ENCODE assay signal across 23 mouse cellular contexts in genomic region chr11:48551201-48551600, GRCm38 (mm10).
DNase-seq lines count a peak whose midpoint lies in the region; ATAC-seq and TF ChIP-seq lines count a peak whose summit lies in the region.
"Had no signal": no experiment of that assay in that cellular context is flagged by ENCODE, and none has a peak within 500 bp of the region (broad histone marks: within the 10 kb centered on the region; RNA-seq: fewer than 3 reads in every experiment).

No protein-coding gene starts in this region.

- no peak overlapping the region for H3K27ac ChIP-seq in forebrain, postnatal 0 days (ENCODE audit: low read depth, low read length)
- H3K27ac ChIP-seq in forebrain, embryonic 13.5 days, result no peak overlapping the region
- no peak overlapping the region for H3K27ac ChIP-seq in midbrain, embryonic 10.5 days (replicated peaks)
- no peak overlapping the region for H3K27ac ChIP-seq in kidney, adult 2 months (ENCODE audit: insufficient read depth, low read depth, low read length)
- H3K27ac ChIP-seq: forebrain, embryonic 10.5 days; hindbrain, embryonic 12.5 days; neural tube, embryonic 15.5 days had no signal

- intact Hi-C loops in left cerebral cortex, postnatal 25 days (cut with DNase I), result no loop called here

- peak; percentile 4 for DNase-seq in forebrain, postnatal 0 days
- peak; percentile 14 to 47 for DNase-seq in right cerebral cortex, adult 2 months (ENCODE audit: low spot score in 2 of 2)
- no peak for DNase-seq in right cerebral cortex, postnatal 4 days
- peak; percentile 26 to 81 for DNase-seq in left cerebral cortex, postnatal 25 days (ENCODE audit: low spot score in 2 of 2)
- DNase-seq in midbrain, embryonic 10.5 days (ENCODE audit: low spot score), result no peak
- no peak for DNase-seq in kidney, adult 2 months
- DNase-seq: adrenal gland, postnatal 14 days; cerebellum, adult 18-20 months; cerebellum, postnatal 36 days; heart, postnatal 14 days; kidney, adult 18-20 months; kidney, postnatal 14 days; lung, adult 18-20 months; lung, postnatal 14 days; midbrain, embryonic 14.5 days; thymus, postnatal 14 days had no signal

- no peaks in the 10 kb centered on the region for H3K9me3 ChIP-seq in forebrain, postnatal 0 days (ENCODE audit: low read length)
- H3K9me3 ChIP-seq in forebrain, embryonic 13.5 days (replicated peaks), result no peaks in the 10 kb centered on the region
- no peaks in the 10 kb centered on the region for H3K9me3 ChIP-seq in midbrain, embryonic 10.5 days (replicated peaks)
- H3K9me3 ChIP-seq: forebrain, embryonic 10.5 days; heart, embryonic 12.5 days; hindbrain, embryonic 12.5 days; neural tube, embryonic 15.5 days had no signal

- H3K9ac ChIP-seq in forebrain, postnatal 0 days, result no peak overlapping the region
- H3K9ac ChIP-seq in forebrain, embryonic 13.5 days, result no peak overlapping the region
- H3K9ac ChIP-seq: heart, embryonic 12.5 days; hindbrain, embryonic 12.5 days; neural tube, embryonic 15.5 days had no signal

- no peaks in the 10 kb centered on the region for H3K4me1 ChIP-seq in forebrain, postnatal 0 days (ENCODE audit: insufficient read depth)
- no peaks in the 10 kb centered on the region for H3K4me1 ChIP-seq in forebrain, embryonic 13.5 days
- H3K4me1 ChIP-seq in midbrain, embryonic 10.5 days, result no peaks in the 10 kb centered on the region
- H3K4me1 ChIP-seq in kidney, adult 2 months (ENCODE audit: control insufficient read depth, insufficient read depth, low read length), result no peaks in the 10 kb centered on the region
- H3K4me1 ChIP-seq: forebrain, embryonic 10.5 days; heart, embryonic 12.5 days; hindbrain, embryonic 12.5 days; neural tube, embryonic 15.5 days had no signal

- TF ChIP-seq POLR2A in kidney, adult 2 months (IDR thresholded peaks at IDR 0.05; ENCODE audit: low read depth, low read length), result no peak

- ATAC-seq in forebrain, postnatal 0 days, result peak; percentile 61
- ATAC-seq in forebrain, embryonic 13.5 days, result no peak
- ATAC-seq in monocyte, adult 5-6 weeks (replicated peaks; ENCODE audit: insufficient number of reproducible peaks, low FRiP score, low TSS enrichment, poor library complexity, severe bottlenecking), result no peak

- WGBS in forebrain, postnatal 0 days, result 76% methylated on average over 2 of the region's 2 CpGs
- WGBS in forebrain, embryonic 13.5 days, result 91% methylated on average over 2 of the region's 2 CpGs
- 81% methylated on average over 2 of the region's 2 CpGs for WGBS in midbrain, embryonic 10.5 days
- WGBS in kidney, adult 2 months, result 83% methylated on average over 2 of the region's 2 CpGs

- no peak overlapping the region for H3K4me2 ChIP-seq in forebrain, postnatal 0 days (ENCODE audit: low read depth)
- no peak overlapping the region for H3K4me2 ChIP-seq in forebrain, embryonic 13.5 days
- H3K4me2 ChIP-seq: heart, embryonic 12.5 days; hindbrain, embryonic 12.5 days; neural tube, embryonic 15.5 days had no signal

- no peak for TF ChIP-seq CTCF in forebrain, postnatal 0 days (IDR thresholded peaks at IDR 0.05; ENCODE audit: low read depth)
- TF ChIP-seq CTCF in kidney, adult 2 months (conservative IDR thresholded peaks at IDR 0.05; ENCODE audit: insufficient read depth, insufficient read length, low read depth, low read length), result no peak

- H3K4me3 ChIP-seq in forebrain, postnatal 0 days (ENCODE audit: low read depth, low read length), result no peak overlapping the region
- H3K4me3 ChIP-seq in forebrain, embryonic 13.5 days, result no peak overlapping the region
- H3K4me3 ChIP-seq in midbrain, embryonic 10.5 days, result no peak overlapping the region
- no peak overlapping the region for H3K4me3 ChIP-seq in kidney, adult 2 months (ENCODE audit: insufficient read depth, low read depth, low read length)
- H3K4me3 ChIP-seq: forebrain, embryonic 10.5 days; heart, embryonic 12.5 days; hindbrain, embryonic 12.5 days; myocyte; neural tube, embryonic 15.5 days had no signal

- H3K27me3 ChIP-seq in forebrain, postnatal 0 days (ENCODE audit: insufficient read depth, low read length), result no peaks in the 10 kb centered on the region
- H3K27me3 ChIP-seq in forebrain, embryonic 13.5 days, result no peaks in the 10 kb centered on the region
- no peaks in the 10 kb centered on the region for H3K27me3 ChIP-seq in midbrain, embryonic 10.5 days (ENCODE audit: low read depth, poor library complexity, severe bottlenecking)
- no peaks in the 10 kb centered on the region for H3K27me3 ChIP-seq in kidney, adult 2 months (replicated peaks; ENCODE audit: control insufficient read depth, insufficient read depth, low read length)
- H3K27me3 ChIP-seq: heart, embryonic 12.5 days; hindbrain, embryonic 12.5 days; neural tube, embryonic 15.5 days had no signal

- H3K36me3 ChIP-seq in forebrain, postnatal 0 days (ENCODE audit: insufficient read depth), result no peaks in the 10 kb centered on the region
- no peaks in the 10 kb centered on the region for H3K36me3 ChIP-seq in forebrain, embryonic 13.5 days (ENCODE audit: poor library complexity, severe bottlenecking)
- no peaks in the 10 kb centered on the region for H3K36me3 ChIP-seq in midbrain, embryonic 10.5 days
- H3K36me3 ChIP-seq in kidney, adult 2 months (ENCODE audit: control insufficient read depth, insufficient read depth, low read length), result no peaks in the 10 kb centered on the region
- H3K36me3 ChIP-seq: forebrain, embryonic 10.5 days; heart, embryonic 12.5 days; hindbrain, embryonic 12.5 days; neural tube, embryonic 15.5 days had no signal

Comparison
In these comparisons a context has a peak if more than half of its experiments do, and no peak if none do; other contexts are left out.
1. DNase-seq: peak in forebrain, postnatal 0 days (single experiment), right cerebral cortex, adult 2 months (2 of 2) and left cerebral cortex, postnatal 25 days (2 of 2); none in right cerebral cortex, postnatal 4 days (single experiment), midbrain, embryonic 10.5 days (single experiment) and kidney, adult 2 months (single experiment).